Mouse (Mus musculus) heart, adult 18-20 months (tissue): Measurements from ENCODE around the gene Phkb. TPM values are rescaled to one million over a fixed set of nuclear protein-coding genes. Genes with fewer than 3 reads are reported as not detected.
"Not testable (repeated sequence)": the region's sequence is repeated elsewhere in the genome, so short reads cannot be mapped to it uniquely, and the experiment has no call there.

Experiments used
- DNase-seq, 2 experiments: peaks; one replicate each; pipeline ENCODE4 v3.0.0; 2021 to 2022; ENCODE audit warnings: mixed read lengths in 1 of 2
- long read RNA-seq, 2 experiments: library from polyadenylated mRNA; stranded (forward); transcript quantifications; one replicate each; pipeline ENCODE4 v2.0.0; 2021
- total RNA-seq, 2 experiments: library from RNA; stranded (reverse); gene quantifications; 2 replicates each; pipeline ENCODE4 v1.2.3; 2021

Phkb gene
- total RNA-seq, result 10 to 100 TPM; 57.7 to 65.2 TPM
- long read RNA-seq, experiment 1, full-length matches to known transcripts, result 1 of 40 reads
- long read RNA-seq, experiment 1, partial matches to known transcripts, result 5 of 40 reads
- long read RNA-seq, experiment 1, other reads (novel, unspliced or antisense), result 34 of 40 reads
- long read RNA-seq, experiment 2, partial matches to known transcripts, result 3 of 19 reads
- long read RNA-seq, experiment 2, other reads (novel, unspliced or antisense), result 16 of 19 reads

DNA sequence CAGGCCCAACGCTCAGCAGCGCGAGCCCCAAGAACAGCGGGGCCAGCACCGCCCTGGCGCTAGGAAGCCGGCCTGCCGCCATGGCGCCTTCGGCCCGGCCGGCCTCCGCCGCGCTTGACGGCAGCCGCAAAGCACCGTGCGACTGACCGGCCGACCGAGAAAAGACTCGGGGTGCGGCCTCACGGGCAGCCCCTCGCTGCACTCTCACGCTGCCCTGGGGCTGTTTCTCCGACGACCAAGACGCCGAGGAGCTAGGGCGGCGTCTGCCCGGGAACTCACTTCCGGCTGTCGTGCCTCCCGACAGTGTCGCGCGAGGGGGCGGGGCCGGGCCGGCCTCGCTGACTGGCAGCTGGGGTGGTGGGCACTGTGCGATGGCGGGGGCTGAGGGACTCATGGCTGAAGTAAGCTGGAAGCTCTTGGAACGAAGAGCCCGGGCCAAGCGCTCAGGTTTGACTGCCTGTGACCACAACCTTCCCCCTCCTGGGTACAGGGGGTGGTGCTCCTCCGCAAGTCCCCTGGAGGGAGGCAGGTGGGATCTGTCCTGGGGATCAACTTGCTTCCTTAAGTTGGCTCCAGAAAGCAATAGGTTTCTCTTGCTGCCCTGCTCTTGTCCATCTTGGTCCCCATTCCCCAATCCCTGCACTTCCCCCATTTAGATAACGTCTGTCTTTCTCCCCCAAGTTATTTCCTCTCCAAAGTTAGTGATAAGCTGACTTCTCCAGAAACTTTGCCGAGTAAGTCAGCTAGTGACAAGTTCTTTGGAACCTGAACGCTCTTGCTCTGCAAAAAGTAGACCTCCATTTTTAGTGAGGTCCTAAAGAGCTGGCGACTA lies at the start of gene Phkb, which contains the start of gene Itfg1:
TSS of gene Phkb (plus strand) at position 303 of the 832 bp plus-strand sequence.
TSS of gene Itfg1 (minus strand) at position 265 of the 832 bp plus-strand sequence.
- DNase-seq, result peak; percentile 92 to 95

DNA sequence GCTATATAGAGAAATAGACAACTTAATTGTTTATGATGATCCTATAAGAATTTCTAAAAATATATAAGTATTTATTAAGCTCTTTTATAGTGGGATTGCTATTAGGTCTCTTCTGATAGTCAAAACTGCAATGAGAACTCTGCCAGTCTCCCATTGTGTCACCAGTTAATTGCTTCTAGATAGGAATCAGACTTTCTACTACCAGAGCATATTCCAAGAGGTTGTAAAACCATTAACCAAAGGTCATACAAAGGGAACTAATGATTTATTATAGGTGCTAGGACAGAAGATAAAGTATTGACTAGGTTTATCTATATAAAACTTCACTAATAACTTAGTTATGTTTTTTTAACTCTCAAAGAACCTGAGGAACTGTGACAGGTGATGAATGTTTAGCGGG lies 44.4 kb upstream of the Phkb start:
- not testable (repeated sequence) for DNase-seq

DNA sequence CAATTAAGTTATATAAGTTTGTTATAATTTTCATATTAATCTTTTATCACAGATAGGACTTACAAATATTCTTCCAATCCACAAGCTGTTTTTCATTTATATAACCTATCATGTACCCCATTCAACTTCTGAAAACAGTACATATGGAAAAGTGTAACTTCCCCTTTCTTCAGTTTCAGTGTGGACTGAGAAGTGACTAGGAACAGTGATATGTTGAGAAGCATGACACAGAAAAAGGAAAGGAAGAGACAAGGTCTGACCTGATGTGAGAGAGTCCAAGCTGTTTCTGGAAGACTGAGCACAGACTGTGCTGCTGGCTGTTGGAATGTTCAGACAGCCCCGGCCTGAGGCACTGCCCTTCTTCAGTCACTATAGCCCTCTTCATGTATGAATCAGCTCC lies 40.6 kb upstream of the Phkb start:
- DNase-seq, result no peak

DNA sequence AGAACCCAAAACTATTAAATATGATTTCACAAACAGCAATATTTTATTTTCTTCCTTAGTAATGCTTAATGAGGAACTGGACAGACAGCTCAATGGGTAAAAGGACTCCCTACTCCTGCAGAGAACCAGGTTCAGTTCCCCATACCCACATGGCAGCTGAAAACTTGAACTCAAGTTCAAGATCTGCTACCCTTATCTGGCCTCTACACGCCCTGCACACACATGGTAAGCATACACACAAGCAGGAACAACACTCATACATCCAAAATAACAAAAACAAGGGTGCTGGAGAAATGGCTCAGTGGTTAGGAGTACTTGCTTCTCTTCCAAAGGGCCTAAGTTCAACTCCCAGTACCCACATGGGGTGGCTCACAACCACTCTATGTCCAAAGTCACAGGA lies 39.4 kb upstream of the Phkb start:
- DNase-seq, result no peak

DNA sequence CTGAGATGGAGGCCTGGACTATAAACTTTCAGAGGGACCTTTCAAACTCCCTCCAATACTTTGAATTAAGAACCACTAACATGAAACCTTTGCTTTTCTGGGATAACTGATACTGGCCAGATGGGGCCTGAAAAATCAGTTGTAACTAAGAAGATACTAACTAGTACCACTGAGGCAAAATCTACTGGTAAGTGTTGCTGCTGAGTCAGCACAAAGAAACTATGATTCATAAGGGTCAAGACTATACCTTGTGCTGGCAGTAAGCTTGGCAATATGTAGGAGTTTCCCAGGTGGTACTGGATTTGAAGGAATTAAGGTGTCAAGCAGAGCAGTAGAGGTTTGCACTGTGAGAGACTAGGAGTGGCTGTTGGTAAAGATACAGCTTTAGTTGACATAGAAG lies 27.1 kb upstream of the Phkb start:
- DNase-seq, result no peak

DNA sequence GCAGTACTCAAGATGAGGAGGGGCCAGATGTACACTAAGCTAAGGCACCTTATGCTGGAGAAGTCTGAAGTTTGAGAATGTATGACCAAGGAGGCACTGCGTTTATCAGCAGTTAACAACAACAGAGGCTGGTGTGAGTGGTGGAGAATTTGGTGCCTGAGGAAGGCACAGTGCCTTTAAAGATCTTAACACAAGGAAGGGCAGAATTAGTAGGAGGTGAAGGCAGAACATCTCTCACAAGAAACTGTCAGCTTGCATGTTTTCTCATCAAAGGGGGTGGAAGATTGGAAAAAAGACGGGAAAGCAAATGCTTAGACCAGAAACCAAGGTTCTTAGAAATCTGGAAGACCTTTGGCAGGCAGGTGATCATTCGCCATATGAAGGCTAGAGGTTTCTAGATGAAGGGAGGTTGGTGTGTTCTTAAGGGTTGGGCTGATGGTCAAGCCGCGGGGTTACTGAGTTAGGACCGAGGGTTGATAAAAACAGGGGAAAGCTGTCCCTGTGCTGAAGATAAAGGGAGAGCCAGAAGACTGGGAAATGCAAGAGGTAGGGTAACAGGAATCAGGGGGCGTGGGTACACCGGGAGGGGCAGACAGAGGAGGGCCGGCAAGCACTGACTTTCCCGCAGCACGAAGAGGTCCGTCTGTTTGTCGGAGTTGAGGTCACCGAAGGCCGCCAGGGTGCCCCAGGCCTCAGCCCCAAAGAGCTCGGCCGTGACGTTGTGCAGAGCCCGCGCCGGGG lies 673 bp upstream of the Phkb start:
- peak in 1 of 2 experiments; percentile 4 for DNase-seq

DNA sequence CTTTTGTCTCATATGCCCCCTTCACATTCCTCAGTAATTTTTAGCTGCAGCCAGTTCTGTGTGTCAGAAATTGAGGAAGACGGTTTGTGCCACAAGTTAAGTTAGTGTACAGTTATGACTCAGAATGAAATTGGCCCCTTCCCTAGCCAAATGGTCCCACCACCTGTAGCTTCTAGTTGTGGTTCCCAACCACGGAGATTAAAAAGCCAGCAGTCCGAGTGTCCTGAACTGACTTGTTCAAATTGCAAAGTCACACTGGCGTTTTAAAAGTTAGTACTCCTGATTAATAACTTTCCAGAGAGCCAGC lies 683 bp downstream of the Phkb start:
- peak in 1 of 2 experiments; percentile 9 for DNase-seq

DNA sequence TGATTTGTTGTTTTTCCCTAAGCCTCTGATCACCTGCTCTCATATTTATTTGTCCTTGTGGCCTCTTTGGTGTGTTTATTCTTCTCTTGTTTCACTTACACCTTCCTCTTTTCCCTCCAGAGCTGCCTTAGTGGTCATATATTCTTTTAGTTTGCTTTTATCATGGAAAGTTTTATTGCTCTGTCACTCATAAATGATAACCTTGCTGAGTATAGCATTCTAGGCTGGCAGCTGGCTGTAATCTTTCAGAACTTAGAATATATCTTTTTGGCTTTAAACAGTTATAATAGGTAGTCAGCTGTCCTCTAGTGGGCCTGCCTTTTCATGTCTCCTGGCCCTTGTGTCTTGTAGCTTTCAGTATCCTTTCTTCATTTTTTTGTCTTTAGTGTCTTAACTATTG lies 5.1 kb downstream of the Phkb start:
- no peak for DNase-seq

DNA sequence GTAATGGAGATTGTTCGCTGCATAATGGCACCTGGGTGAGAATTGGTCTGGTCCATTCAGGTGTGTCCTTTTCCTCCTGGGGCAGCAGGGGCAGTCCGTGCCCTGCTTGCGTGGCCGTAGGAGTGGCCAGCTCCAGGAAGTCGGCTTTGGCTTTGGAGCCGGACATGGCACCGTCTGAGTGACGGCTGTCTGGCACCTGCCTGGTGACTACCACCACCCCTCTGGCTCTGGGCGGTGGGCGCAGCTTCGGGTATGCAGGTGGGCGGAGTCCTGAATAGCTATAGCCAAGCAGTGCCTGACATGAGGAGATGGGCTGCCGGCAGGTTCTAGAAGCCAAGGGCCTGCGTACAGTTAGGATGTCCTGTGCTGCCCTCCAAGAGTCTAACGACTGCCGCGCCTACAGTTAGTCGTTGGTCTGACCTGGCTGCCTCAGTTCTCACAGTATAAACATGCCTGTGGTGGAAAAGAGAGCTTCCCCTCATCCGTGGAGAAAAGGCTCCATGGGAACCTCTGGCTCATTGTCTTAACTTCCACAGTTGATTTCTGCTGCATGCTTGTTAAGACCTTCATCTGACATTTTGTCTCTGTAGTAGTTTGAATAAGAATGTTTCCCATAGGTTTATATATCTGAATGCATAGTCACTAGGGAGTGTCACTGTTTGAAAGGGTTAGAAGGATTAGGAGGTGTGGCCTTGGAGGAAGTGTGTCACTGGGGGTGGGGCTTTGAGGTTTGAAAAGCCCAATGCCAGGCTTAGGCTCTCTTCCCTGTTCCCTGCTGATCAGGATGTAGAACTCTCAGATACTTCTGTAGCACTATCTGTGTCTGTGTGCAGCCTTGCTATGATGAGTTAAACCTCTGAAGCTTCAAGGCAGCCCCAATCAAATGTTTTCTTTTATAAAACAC lies 13.7 kb downstream of the Phkb start:
- no peak for DNase-seq

DNA sequence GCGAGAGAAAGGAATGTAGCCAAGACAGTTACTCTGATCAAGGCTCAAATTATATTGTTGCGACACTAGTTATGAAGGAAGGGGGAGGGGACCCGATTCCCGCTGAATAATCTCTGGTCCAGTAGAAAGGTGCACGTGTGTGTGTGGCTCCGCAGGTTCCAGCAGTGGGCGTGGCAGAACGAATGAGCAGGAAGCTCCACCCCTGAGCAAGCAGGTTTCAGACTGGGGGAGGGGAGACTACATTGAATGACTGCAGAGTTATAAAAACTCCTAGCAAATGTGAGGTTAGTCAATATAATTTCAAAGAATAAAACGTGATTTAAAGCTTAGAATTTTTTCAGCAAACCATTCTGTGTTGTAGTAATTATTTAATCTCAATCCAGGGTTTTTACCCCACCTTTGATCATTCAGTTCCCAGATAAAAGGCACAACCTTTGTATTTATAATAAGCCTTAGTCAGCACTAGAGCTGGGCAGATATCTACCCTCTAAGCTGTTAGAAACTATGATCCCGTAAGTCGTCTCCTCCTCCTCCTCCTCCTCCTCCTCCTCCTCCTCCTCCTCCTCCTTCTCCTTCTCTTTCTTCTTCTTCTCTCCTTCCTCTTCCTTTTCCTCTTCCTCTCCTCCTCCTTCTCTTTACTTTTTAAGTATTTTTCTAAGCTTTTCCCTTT lies 16.6 kb downstream of the Phkb start:
- not testable (repeated sequence) for DNase-seq

DNA sequence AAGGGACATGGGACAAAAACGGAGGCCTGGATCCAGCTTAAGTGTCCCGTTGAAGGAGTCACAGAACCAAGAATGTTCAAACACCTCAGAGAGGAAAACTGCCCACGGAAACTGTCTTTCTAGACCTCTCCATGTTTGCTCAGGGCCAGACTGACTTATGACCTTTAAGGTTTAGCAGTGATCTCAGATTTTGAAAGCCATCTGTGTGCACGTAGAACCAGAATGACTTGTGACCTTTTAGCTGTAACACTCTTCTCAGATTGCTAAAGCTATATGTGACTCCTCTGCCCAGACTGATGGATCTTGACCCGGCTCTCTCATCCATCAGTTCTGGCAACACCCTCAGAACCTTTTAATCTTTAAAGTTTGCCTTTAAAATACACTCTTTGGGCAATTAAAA lies 19.9 kb downstream of the Phkb start:
- no peak for DNase-seq

DNA sequence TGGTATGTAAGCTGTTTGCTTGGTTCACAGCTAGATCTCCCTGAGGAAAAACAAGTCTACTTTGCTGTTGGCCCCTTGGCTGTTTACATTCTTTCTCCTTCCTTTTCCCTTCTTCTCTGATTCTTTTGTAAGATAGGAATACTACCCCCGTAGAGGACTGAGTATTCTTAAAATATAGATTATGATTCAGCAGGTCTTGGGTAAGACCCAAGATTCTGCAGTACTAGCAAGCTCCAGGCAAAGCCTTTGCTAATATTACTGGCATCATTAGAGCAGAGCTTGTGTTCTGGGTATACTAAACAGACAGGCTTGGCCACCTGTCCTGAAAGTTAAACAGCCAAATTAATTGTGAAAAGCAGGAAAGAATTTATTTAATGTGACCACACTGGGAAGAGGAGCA lies 21.6 kb downstream of the Phkb start:
- DNase-seq, result no peak

DNA sequence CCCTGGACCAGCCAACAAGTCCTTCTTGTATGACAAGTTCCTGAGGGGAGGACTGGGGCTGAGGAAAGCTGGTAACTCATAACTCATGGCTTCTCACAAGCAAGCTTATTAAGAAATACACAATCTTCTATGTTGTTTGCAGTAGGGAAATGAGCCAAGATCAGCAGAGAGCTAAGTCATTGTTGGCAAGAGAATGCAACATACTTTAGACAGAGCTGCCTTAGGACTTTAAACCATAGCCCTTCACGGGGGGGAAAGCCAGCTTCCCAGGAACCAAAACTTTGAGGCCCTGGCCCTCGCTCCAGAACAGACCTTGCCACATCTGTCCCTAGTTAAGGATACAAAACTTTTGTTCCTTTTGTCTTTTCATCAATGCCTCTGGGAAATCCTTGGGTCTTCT lies 30.9 kb downstream of the Phkb start:
- peak; percentile 54 to 55 for DNase-seq

DNA sequence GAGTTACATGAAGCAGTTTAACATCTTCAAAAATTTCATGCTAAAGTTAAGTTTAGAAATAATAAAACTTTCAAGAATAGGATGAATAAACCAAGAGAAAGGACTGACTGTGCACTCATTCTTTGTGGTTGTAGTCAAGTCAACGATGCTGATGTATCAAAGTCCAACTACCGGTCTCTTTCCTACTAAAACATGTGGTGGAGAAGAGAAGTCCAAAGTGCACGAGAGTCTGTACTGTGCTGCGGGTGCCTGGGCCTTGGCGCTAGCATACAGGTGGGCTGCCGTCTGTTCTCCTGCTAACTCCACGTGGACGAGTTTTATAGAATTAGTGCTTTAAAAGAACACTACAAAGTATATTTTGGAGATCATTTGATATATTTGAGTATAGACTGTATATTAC lies 37.2 kb downstream of the Phkb start:
- DNase-seq, result no peak

DNA sequence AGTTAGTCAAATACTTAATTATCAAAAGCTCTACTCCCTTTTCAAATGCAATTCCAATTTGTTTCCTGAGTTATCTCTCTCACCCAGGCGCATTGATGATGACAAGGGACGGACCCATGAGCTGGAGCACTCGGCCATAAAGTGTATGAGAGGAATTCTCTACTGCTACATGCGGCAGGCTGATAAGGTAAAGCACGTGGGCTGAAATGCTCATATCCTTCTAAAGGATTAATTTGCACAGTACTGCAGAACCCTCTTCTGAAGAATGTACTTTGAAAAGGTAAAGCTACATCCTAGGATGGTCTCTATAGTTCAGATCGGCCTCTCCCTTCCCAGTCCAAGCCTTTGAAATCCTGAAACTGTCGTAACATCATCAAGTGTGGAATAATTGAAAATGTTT lies 38.9 kb downstream of the Phkb start:
- DNase-seq, result no peak

DNA sequence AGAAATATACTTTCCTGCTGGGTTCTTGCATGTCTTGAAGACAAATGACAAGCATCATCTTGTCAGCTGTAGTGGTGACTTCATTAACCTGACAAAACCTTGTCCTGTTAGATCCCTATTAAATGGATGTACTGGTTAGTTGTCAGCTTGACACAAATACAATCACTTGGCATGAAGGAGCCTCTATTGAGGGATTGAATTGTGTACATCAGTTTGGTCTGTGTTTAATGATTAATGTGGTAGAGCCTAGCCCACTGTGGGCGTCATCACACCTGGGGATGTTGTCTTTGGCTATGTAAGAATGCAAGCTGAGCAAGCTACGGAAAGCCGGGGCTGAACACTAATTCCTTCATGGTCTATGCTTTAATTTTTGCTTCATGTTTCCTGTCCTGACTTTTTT lies 44.1 kb downstream of the Phkb start:
- no peak for DNase-seq

DNA sequence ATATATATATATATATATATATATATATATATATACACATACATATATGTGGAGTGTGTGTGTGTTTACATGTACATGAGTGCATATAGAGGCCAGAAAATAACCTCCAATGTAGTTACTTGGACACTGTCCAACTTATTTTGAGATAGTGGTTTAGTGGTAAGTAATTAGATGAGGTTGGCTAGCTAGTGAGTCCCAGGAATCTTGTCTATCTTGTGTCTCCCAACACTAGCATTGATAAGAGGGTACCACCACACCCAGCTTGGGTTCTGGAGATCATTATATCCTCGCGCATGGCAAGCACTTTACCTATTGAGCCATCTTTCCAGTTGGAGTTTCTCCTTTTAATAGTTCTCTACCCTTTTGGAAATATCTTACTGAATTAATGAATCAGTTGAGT lies 56.9 kb downstream of the Phkb start:
- no peak for DNase-seq

DNA sequence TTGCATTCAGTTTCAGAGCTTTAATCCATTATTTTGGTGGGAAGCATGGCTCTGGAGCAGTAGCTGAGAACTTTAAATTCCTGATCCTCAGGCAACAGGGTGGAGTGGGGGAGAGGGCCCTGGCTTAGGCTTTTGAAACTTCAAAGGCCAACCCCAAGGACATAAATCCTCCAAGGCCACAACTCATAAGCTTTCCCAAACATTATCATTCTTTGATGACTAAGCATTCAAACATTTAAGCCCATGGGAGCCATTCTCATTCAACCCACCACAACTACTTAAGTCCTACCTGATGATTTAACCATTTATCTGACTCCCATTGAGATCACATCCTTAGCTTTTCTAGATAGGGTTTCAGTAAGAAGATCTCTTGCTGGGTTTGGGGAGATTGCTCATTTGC lies 84.2 kb downstream of the Phkb start:
- DNase-seq, result no peak

DNA sequence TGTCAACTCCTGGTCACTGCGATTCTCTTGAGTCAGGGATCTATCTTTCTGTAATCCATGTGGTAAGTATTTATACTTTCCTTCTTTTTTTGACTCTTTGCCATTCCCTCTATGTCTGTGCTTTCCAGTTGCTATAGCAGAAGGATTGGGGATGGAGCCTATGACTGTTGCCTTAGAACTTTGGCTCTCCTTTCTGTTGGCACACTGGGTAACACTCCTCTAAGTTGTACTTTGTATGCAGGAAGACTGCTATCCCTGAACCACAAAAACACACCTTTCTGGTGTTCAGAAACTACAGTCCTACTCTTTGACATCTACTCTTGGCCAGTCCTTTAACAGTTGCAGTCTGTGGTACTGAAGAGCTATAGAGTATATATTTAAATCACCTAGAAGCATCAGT lies 84.8 kb downstream of the Phkb start:
- DNase-seq, result no peak

DNA sequence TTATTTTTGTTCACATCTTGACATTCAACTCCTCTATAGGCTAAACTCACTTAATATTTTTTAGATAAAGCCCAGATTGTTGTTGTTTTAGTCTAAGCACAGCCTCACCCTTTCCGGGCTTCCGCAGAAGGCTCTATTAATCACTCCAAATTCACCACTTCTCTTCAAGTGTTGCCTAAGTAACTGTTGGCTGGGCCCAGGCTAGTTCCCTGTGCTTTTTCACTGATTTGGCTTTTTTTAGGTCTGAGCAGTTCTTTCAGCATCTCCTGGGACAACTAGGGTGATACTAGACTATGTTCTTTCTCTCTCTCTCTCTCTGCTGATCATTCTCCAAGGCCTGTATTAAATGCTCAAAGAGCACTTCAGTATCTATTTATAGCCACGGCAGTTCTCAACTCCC lies 85.3 kb downstream of the Phkb start:
- DNase-seq, result peak; percentile 31 to 40

DNA sequence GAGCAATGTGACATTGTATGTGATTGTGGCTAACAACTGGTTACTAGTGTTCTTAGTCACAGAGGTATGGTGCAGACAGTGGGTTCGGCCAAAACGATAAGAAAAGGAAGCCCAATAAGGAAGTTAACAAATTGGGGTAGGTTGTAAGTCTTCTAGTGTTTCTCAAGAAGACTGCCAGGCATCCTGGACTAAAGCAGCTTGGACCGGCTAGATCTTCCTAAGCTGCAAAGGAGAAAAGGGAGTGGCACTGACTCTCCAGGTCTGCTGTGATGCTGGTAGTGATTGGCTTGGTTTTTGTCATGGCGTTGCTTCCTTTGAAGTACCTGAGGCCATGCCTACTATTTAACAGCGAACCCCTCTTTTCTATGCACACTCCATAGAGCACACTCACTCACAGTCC lies 95.4 kb downstream of the Phkb start:
- no peak for DNase-seq

DNA sequence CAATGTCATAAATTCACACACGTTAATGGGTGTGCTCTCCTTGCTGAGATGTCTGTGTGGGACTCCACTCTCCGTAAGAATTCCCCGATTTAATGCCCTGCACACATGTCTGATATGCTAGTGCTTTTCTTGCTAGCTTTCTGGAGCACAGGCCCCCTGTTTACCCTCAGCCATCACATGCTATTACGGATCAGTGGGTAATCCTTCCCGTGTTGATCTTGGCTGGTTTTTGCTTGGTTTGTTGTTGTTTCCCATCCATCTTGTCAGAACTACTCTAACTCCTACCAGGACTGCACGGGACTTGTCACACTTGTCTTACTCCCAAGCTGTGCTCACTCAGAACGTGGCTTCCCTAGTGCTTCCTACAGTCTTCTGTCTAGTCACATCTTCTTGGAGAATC lies 96.6 kb downstream of the Phkb start:
- no peak for DNase-seq
